Mouse (Mus musculus): ENCODE measurements around the gene Gcnt1.

GRCm38 (mm10) chr19:17392866-17393265 is 20.2 kb upstream of the Gcnt1 start:
- TF ChIP-seq E2F4 (IDR thresholded peaks at IDR 0.05; ENCODE audit: insufficient read depth) (no peak), MAX (IDR thresholded peaks at IDR 0.05; ENCODE audit: low read depth) (no peak), POLR2A (IDR thresholded peaks at IDR 0.05; ENCODE audit: insufficient read length, low read depth) (no peak), USF1 (IDR thresholded peaks at IDR 0.05; ENCODE audit: low read depth) (no peak), MYOD1 (IDR thresholded peaks at IDR 0.05; ENCODE audit: control insufficient read depth in 1 of 3, insufficient read length in 2 of 3, low read depth in 2 of 3) (no peak), REST (IDR thresholded peaks at IDR 0.05; ENCODE audit: insufficient read depth, insufficient read length) (no peak), CEBPB (IDR thresholded peaks at IDR 0.05; ENCODE audit: insufficient read depth, poor library complexity, severe bottlenecking) (no peak), POLR2AphosphoS2 (IDR thresholded peaks at IDR 0.05; ENCODE audit: insufficient read length, low read depth) (no peak), TCF3 (IDR thresholded peaks at IDR 0.05; ENCODE audit: insufficient read length, low read depth) (no peak), TCF12 (IDR thresholded peaks at IDR 0.05; ENCODE audit: insufficient read depth, poor library complexity, severe bottlenecking) (no peak)
